Mouse (Mus musculus) embryonic facial prominence, embryonic 15.5 days (tissue): Measurements from ENCODE around the gene Rbm46. TPM values are rescaled to one million over a fixed set of nuclear protein-coding genes. Genes with fewer than 3 reads are reported as not detected.

Source experiments
- polyA plus RNA-seq: library from polyadenylated mRNA; unstranded; fragments of >200 nt; fragmentation: Nextera tagmentation; extraction: Ambion mirVana; gene quantifications from 2 replicates; pipeline ENCODE4 v1.2.1, GENCODE M21; 2015

Gene Rbm46
- polyA plus RNA-seq, 1 experiment from 2014 or later: 2.9 TPM

Other genes starting within 250 kb of the Rbm46 start
- gene Lrat, start 27.5 kb upstream of the Rbm46 start, polyA plus RNA-seq: 0.68 TPM in 2 replicates
- gene Fgg, start 131.2 kb upstream of the Rbm46 start, polyA plus RNA-seq: not detected in 2 replicates
- gene Fga, start 149.6 kb upstream of the Rbm46 start, polyA plus RNA-seq: 0.08 TPM in 1 of 2 replicates, not detected in the other
- gene Fgb, start 173.4 kb upstream of the Rbm46 start, polyA plus RNA-seq: 0.05 TPM in 1 of 2 replicates, not detected in the other
- gene Plrg1, start 179.0 kb upstream of the Rbm46 start, polyA plus RNA-seq: 91.1 and 94.3 TPM in 2 replicates